Mouse (Mus musculus): ENCODE data around the gene Ddx10.

DNA sequence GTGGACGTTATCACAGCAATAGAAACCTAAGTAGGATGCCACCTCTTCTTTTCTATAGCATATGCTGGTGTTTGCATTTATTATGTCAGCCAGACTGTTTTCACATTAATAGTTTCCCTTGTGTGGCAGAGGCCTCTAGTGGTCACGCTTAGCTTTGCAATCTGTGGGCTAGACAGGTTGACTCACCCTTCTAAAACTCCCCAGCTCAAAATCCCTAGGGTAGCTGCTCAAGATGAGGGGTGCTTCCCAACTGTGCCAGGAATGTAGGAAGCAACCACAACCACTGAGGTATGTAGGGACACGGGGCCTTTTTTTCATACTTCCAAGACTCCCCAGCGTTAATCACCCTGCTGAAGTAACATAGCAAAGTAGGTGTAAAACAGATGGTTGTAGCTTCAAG lies 103.6 kb downstream of the Ddx10 start:
- TF ChIP-seq CTCF (IDR thresholded peaks at IDR 0.05; ENCODE audit: insufficient read depth, low read depth, low read length) (no peak), POLR2A (IDR thresholded peaks at IDR 0.05; ENCODE audit: insufficient read depth, low read depth, low read length) (no peak)
